Mouse (Mus musculus) embryonic facial prominence, embryonic 15.5 days (tissue): Measurements from ENCODE around the gene Ecsit. TPM values are rescaled to one million over a fixed set of nuclear protein-coding genes. Genes with fewer than 3 reads are reported as not detected.

Experiments
- ATAC-seq: fragments of 200-750 bp; cut with Nextera tagmentation; 2 replicates; pipeline ENCODE4 v1.8.0; 2017; ENCODE audit warnings: low read depth, moderate TSS enrichment; ENCODE audit not compliant: insufficient number of reproducible peaks, low FRiP score, low TSS enrichment
- H3K27ac ChIP-seq: fragments of 300-500 bp; sonication (generic); replicated peaks from 2 replicates; pipeline ENCODE4 v1.5.1; 2015; ENCODE audit warnings: mild to moderate bottlenecking, inconsistent platforms
- H3K27me3 ChIP-seq: fragments of 300-500 bp; sonication (generic); 2 replicates; pipeline ENCODE4 v1.6.1; 2015; ENCODE audit warnings: inconsistent platforms
- H3K36me3 ChIP-seq: fragments of 300-500 bp; sonication (generic); 2 replicates; pipeline ENCODE4 v1.6.1; 2015; ENCODE audit warnings: mild to moderate bottlenecking, inconsistent platforms
- H3K4me1 ChIP-seq: fragments of 300-500 bp; sonication (generic); 2 replicates; pipeline ENCODE4 v1.6.1; 2015; ENCODE audit warnings: inconsistent platforms
- H3K4me2 ChIP-seq: fragments of 300-500 bp; sonication (generic); replicated peaks from 2 replicates; pipeline ENCODE4 v1.6.1; 2015; ENCODE audit warnings: mild to moderate bottlenecking, inconsistent platforms
- H3K4me3 ChIP-seq: fragments of 300-500 bp; sonication (generic); replicated peaks from 2 replicates; pipeline ENCODE4 v1.5.1; 2015; ENCODE audit warnings: mild to moderate bottlenecking, inconsistent platforms
- H3K9ac ChIP-seq: fragments of 300-500 bp; sonication (generic); 2 replicates; pipeline ENCODE4 v1.6.1; 2015; ENCODE audit warnings: inconsistent platforms
- H3K9me3 ChIP-seq: fragments of 300-500 bp; sonication (generic); replicated peaks from 2 replicates; pipeline ENCODE4 v1.6.1; 2016; ENCODE audit warnings: inconsistent platforms
- WGBS: fragments of 180-500 bp; shearing (Covaris S2); methylation state at CpG from one replicate; pipeline ENCODE4 v1.1.7; 2015; 5-methylcytosine and 5-hydroxymethylcytosine counted together
- microRNA-seq: library from miRNA; unstranded; fragments of <30 nt; microRNA quantifications from one replicate; pipeline ENCODE4, GENCODE M21; 2016; ENCODE audit warnings: borderline number of aligned reads
- polyA plus RNA-seq: library from polyadenylated mRNA; unstranded; fragments of >200 nt; fragmentation: Nextera tagmentation; extraction: Ambion mirVana; gene quantifications from 2 replicates; pipeline ENCODE4 v1.2.1, GENCODE M21; 2015

Ecsit gene
- polyA plus RNA-seq, 1 experiment from 2014 or later = 41.8 TPM

DNA sequence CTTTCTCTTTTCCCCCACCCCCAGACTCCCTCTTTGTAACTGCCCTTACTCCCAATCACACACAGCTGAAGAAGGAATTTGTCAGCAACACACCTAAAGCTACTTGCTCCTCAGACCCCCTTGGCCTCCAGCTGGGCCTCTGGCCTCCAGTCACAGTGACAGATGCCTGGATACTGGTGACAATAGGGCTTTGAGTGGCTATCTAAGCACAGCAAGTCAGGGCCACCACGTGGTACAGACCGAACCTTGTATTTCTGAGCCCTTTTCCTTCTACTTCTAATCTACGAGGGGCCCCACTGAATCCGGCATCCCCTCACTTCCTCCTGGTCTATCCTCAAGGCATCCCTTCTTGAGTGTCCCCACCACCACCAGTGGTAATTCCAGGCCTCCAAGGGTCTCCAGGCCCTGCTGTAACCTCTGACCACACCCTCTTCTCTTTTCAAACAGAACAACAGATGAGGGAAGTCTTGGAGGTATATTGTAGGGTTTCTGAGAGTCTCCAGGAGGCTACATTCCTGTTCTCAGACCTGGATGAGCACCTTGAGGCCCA lies 35.4 kb downstream of the Ecsit start:
- no peak for ATAC-seq
- Histone ChIP-seq H3K9me3 (no peaks in the 10 kb centered on the region), H3K4me2 (peak overlapping the region; percentile 63; the same call in 1 of the 2 replicates), H3K4me3 (no peak overlapping the region), H3K36me3 (no peaks in the 10 kb centered on the region), H3K9ac (no peak overlapping the region), H3K4me1 (peaks cover 23% of the 10 kb centered on the region), H3K27ac (no peak overlapping the region), H3K27me3 (peaks cover 71% of the 10 kb centered on the region)
- WGBS = 42% methylated on average over 4 of the region's 4 CpGs

DNA sequence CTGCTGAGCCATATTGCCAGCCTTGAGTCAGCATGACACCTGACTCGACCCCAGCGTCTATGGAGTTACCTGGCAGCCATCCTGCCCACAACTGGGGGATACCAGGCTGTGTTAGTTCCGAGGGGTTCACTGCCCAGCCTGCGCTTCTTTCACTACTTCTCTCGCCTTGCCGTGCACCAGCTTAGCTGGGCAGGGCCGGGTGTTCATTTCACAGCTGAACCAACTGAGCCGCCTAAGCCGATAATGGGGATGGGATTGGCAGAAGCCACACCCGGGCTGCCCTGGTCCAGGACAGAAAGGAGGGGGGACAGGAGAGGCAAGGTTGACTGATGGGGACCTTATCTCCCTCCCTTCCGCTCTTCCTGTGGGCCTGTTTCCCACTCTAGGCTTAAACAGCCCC lies 35.9 kb downstream of the Ecsit start:
- Histone ChIP-seq H3K36me3 (no peaks in the 10 kb centered on the region), H3K4me2 (no peak overlapping the region), H3K27ac (no peak overlapping the region), H3K9ac (no peak overlapping the region), H3K4me1 (peaks cover 19% of the 10 kb centered on the region), H3K4me3 (no peak overlapping the region), H3K27me3 (peaks cover 66% of the 10 kb centered on the region), H3K9me3 (no peaks in the 10 kb centered on the region)
- 54% methylated on average over 11 of the region's 11 CpGs for WGBS
- ATAC-seq = no peak

DNA sequence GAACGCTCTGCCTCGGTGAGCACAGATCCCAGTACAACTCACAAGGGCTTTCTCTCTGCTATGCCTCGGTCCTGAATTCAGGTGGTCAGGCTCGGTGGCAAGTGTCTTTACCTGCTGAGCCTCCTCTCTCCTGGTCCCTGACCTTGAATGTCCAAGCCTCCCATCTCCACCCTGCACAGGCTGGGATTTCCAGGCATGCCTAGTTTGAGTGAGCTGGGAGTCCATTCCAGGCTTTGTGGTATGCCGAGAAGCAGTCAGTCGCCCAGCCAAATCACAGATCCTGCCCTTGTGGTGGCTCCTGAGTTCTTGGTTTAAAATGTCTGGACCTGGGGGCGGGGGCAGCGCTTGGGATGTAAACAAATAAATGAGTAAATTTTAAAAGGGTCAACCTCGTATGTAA lies 37.9 kb downstream of the Ecsit start:
- Histone ChIP-seq H3K9me3 (no peaks in the 10 kb centered on the region), H3K27ac (no peak overlapping the region), H3K4me3 (no peak overlapping the region), H3K4me2 (no peak overlapping the region), H3K27me3 (peaks cover 48% of the 10 kb centered on the region), H3K36me3 (no peaks in the 10 kb centered on the region), H3K9ac (no peak overlapping the region), H3K4me1 (peaks cover 18% of the 10 kb centered on the region)
- WGBS = 56% methylated on average over 9 of the region's 9 CpGs
- ATAC-seq = no peak

DNA sequence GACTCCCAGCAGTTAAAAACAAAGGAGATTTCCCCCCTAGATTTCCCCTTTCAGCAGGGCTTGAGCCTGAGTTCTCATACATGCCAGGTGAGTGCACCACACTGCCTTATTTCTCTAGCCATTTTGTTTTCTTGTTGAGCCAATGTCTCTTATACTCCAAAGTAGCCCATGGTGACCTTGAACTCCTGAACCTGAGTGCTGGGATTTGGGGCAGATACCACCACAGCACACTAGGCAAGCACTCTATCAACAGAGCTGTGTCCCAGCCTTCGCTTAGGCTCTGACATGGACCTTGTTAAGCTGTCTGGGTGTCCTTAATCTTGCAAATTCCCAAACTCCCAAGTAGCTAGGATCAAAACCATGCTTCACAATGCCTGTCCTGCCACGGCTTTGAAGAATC lies 43.4 kb downstream of the Ecsit start:
- H3K36me3 ChIP-seq = no peaks in the 10 kb centered on the region
- H3K4me2 ChIP-seq = no peak overlapping the region
- H3K4me3 ChIP-seq = no peak overlapping the region
- no peaks in the 10 kb centered on the region for H3K27me3 ChIP-seq
- no peak overlapping the region for H3K27ac ChIP-seq
- WGBS = 50% methylated on average over 2 of the region's 2 CpGs
- H3K9ac ChIP-seq = no peak overlapping the region
- H3K9me3 ChIP-seq = no peaks in the 10 kb centered on the region
- H3K4me1 ChIP-seq = no peaks in the 10 kb centered on the region
- no peak for ATAC-seq

DNA sequence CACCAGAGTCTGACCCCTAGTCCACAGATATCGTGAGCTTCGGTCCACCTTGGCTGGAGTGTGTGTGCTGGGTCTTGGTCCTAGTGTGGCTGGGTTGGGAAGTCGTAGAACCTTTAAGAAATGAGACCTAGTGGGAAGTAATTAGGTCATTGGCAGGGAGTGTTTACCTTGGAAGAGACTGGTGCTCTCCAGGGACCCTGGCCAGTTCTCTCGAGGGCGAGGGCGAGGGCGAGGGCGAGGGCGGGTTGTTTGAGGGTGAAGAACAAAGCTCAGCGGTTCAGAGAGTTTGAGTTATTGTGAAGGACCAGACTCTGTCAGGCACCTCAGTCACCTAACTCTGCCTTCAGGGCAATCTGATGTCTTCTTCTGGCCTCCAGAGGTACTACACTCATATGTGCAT lies 47.4 kb downstream of the Ecsit start:
- H3K4me3 ChIP-seq = no peak overlapping the region
- no peak for ATAC-seq
- H3K4me2 ChIP-seq = no peak overlapping the region
- H3K36me3 ChIP-seq = no peaks in the 10 kb centered on the region
- no peak overlapping the region for H3K27ac ChIP-seq
- no peaks in the 10 kb centered on the region for H3K9me3 ChIP-seq
- 0 out of 2 replicates have a peak, but pooled peaks cover 5% of the 10 kb centered on the region for H3K4me1 ChIP-seq
- no peak overlapping the region for H3K9ac ChIP-seq
- WGBS = 73% methylated on average over 10 of the region's 10 CpGs
- H3K27me3 ChIP-seq = no peaks in the 10 kb centered on the region

DNA sequence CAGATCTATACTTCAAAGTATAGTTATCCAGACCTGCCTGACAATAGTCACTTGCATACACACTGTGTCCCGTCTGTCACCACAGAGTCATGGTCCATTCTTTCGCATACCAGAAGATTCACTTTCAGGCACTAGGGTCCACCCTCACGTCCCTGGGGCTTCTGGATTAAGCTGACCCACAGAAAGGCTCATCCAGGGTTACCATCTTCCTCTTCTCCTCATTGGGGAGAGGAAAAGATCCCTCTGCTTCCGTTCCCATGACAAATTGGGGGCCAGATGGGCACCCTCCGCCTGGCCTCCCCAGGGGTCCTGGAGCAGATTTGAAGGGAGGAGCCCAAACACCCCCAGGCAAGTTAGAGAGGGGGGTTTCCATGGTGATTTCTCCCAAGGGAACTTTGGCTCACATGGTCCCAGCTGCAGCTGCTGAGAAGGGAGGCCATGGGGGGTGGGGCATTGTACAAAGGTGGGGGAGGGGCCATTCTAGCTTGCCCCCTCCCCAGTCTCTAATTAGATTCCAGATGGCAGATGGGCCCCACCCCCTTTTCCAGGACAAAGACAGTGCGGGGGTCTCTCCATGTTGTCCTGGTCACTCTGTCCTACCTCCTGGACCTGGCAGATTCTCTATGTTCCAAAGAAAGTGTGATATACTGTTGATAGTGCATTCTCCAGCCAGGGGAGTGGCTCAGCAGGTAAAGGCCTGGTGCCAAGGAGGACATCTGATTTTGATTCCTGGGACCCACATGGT lies 49.8 kb downstream of the Ecsit start:
- Histone ChIP-seq H3K9me3 (no peaks in the 10 kb centered on the region), H3K27ac (no peak overlapping the region), H3K4me1 (0 out of 2 replicates have a peak, but pooled peaks cover 5% of the 10 kb centered on the region), H3K27me3 (no peaks in the 10 kb centered on the region), H3K4me2 (no peak overlapping the region), H3K4me3 (no peak overlapping the region), H3K9ac (no peak overlapping the region), H3K36me3 (no peaks in the 10 kb centered on the region)
- ATAC-seq = 0 out of 2 replicates have a peak, but pooled peaks have one; percentile 25
- 47% methylated on average over 6 of the region's 6 CpGs for WGBS

DNA sequence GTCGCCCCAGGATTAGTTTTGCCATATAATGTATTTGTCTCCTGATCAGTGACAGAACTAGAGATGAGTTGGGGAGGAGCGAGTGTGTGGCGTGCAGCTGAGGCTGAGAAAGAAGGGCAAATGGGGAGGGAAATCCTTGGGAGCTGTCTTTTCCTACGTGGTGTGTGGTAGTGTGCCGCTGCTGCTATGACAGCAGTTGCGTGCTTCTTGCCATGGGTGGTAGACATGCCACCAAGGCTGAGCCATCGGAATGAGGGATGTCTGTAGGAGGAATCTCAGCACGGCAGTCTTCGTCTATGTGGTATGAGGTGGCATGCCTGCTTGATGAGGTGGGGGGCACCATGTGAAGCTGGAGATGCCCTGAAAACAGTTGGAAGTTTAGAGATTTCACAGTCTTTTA lies 54.9 kb downstream of the Ecsit start:
- WGBS = 87% methylated on average over 9 of the region's 9 CpGs
- H3K4me3 ChIP-seq = no peak overlapping the region
- ATAC-seq = no peak
- H3K27ac ChIP-seq = no peak overlapping the region
- H3K9me3 ChIP-seq = no peaks in the 10 kb centered on the region
- no peak overlapping the region for H3K9ac ChIP-seq
- H3K4me1 ChIP-seq = no peaks in the 10 kb centered on the region
- no peaks in the 10 kb centered on the region for H3K27me3 ChIP-seq
- H3K36me3 ChIP-seq = no peaks in the 10 kb centered on the region
- no peak overlapping the region for H3K4me2 ChIP-seq

DNA sequence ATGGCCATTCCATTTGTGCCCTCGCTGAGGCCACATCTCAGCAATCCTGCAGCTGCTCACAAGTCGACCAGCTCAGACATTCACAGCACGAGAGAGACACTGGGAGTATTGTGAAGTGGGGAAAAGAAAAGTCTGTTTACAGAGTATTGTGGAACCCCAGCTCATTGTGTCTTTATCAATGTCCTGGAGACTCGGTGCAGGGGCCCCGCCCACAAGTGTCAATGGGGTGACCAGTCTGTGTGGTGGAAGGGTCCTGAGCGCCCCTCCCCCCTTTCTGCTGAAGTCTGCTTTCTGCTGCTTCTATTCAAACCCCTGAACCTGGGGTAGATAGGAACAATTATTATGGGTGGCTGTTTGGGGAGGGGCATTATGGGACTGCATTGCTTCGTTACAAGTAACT lies 56.8 kb downstream of the Ecsit start:
- H3K27me3 ChIP-seq = no peaks in the 10 kb centered on the region
- no peak for ATAC-seq
- H3K4me1 ChIP-seq = no peaks in the 10 kb centered on the region
- no peak overlapping the region for H3K27ac ChIP-seq
- H3K9ac ChIP-seq = no peak overlapping the region
- 52% methylated on average over 7 of the region's 7 CpGs for WGBS
- H3K4me3 ChIP-seq = no peak overlapping the region
- H3K9me3 ChIP-seq = no peaks in the 10 kb centered on the region
- no peaks in the 10 kb centered on the region for H3K36me3 ChIP-seq
- no peak overlapping the region for H3K4me2 ChIP-seq

DNA sequence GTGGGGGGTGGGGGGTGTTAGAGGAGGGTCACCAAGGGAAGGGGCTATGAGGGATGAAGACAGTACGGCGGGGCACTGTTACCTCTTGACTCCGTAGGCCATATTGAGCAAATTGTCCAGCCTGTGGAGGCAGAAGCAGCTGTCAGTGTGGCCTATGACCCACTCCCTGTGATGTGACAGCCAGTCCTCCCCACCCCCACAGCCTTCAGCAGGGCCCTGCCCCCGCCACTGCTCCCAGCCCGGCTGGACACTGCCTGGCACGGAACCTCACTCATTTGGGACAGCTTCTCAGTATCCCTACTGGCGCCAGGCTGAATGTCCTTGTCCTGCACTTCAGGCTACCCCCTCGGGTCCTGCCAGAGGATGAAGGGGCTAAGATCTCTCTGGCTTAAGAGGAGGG lies 60.6 kb downstream of the Ecsit start:
- Histone ChIP-seq H3K36me3 (no peaks in the 10 kb centered on the region), H3K27me3 (no peaks in the 10 kb centered on the region; the same call in 1 of the 2 replicates), H3K4me1 (no peaks in the 10 kb centered on the region), H3K27ac (no peak overlapping the region), H3K9ac (no peak overlapping the region), H3K4me3 (no peak overlapping the region), H3K9me3 (no peaks in the 10 kb centered on the region), H3K4me2 (no peak overlapping the region)
- no peak for ATAC-seq
- WGBS = 47% methylated on average over 8 of the region's 8 CpGs

Small RNA genes lying within 50 kb of the gene (microRNA-seq; reads per million reads assigned to microRNA genes)
- not detected for gene Mir7084

Other genes starting within 250 kb of the Ecsit start
- 0.84 and 1.2 TPM in 2 replicates for gene Angptl8, start 249.9 kb downstream of the Ecsit start, polyA plus RNA-seq
- gene Dock6, start 232.8 kb downstream of the Ecsit start, polyA plus RNA-seq = 34.5 and 37.7 TPM in 2 replicates
- gene Rab3d, start 167.2 kb downstream of the Ecsit start, polyA plus RNA-seq = 39.4 and 43.4 TPM in 2 replicates
- 4.3 and 5.5 TPM in 2 replicates for gene Ccdc159, start 158.0 kb downstream of the Ecsit start, polyA plus RNA-seq
- gene Tmem205, start 157.9 kb downstream of the Ecsit start, polyA plus RNA-seq = 56.2 and 58.0 TPM in 2 replicates
- 13.6 and 15.5 TPM in 2 replicates for gene Plppr2, start 148.4 kb downstream of the Ecsit start, polyA plus RNA-seq
- gene Swsap1, start 129.7 kb downstream of the Ecsit start, polyA plus RNA-seq = 5.8 and 6.5 TPM in 2 replicates
- 4.4 and 5.3 TPM in 2 replicates for gene Epor, start 121.9 kb downstream of the Ecsit start, polyA plus RNA-seq
- gene Rgl3, start 96.0 kb downstream of the Ecsit start, polyA plus RNA-seq = 1.4 and 1.8 TPM in 2 replicates
- gene Ccdc151, start 82.8 kb downstream of the Ecsit start, polyA plus RNA-seq = 5.8 and 11.3 TPM in 2 replicates
- 116 and 118 TPM in 2 replicates for gene Prkcsh, start 82.6 kb downstream of the Ecsit start, polyA plus RNA-seq
- gene Elavl3, start 33.4 kb downstream of the Ecsit start, polyA plus RNA-seq = 3.0 and 4.4 TPM in 2 replicates
- gene Gm49318, start 14.2 kb downstream of the Ecsit start, polyA plus RNA-seq = not detected in 2 replicates
- 12.5 and 12.6 TPM in 2 replicates for gene Zfp653, start 14.1 kb downstream of the Ecsit start, polyA plus RNA-seq
- 4.3 and 7.0 TPM in 2 replicates for gene Cnn1, start 13.8 kb upstream of the Ecsit start, polyA plus RNA-seq
- gene Elof1, start 31.7 kb upstream of the Ecsit start, polyA plus RNA-seq = 202 and 226 TPM in 2 replicates
- 38.1 and 44.7 TPM in 2 replicates for gene Acp5, start 50.3 kb upstream of the Ecsit start, polyA plus RNA-seq
- gene Pigyl, start 71.4 kb upstream of the Ecsit start, polyA plus RNA-seq = 74.6 and 75.6 TPM in 2 replicates
- gene Zfp872, start 102.7 kb upstream of the Ecsit start, polyA plus RNA-seq = 0.17 and 0.19 TPM in 2 replicates
- gene Zfp809, start 140.3 kb upstream of the Ecsit start, polyA plus RNA-seq = 14.7 and 18.4 TPM in 2 replicates
- gene Zfp599, start 174.5 kb upstream of the Ecsit start, polyA plus RNA-seq = 3.8 and 4.1 TPM in 2 replicates
- 17.9 and 19.4 TPM in 2 replicates for gene Zfp810, start 222.2 kb upstream of the Ecsit start, polyA plus RNA-seq